Mouse (Mus musculus) heart, embryonic 11.5 days (tissue): ENCODE results near the gene Uqcr11. TPM values are rescaled to one million over a fixed set of nuclear protein-coding genes. Genes with fewer than 3 reads are reported as not detected.

Experiments
- ATAC-seq: fragments of 200-750 bp; cut with Nextera tagmentation; replicated peaks from 2 replicates; pipeline ENCODE4 v1.8.0; 2017; ENCODE audit warnings: moderate library complexity; ENCODE audit not compliant: insufficient number of reproducible peaks, low FRiP score, low TSS enrichment
- H3K27ac ChIP-seq: fragments of 300-500 bp; sonication (generic); 2 replicates; pipeline ENCODE4 v1.5.1; 2014; ENCODE audit warnings: mild to moderate bottlenecking, low read depth, low read length
- H3K27me3 ChIP-seq: fragments of 300-500 bp; sonication (generic); 2 replicates; pipeline ENCODE4 v1.6.1; 2014; ENCODE audit warnings: mild to moderate bottlenecking, low read length, mixed read lengths; ENCODE audit not compliant: control insufficient read depth, insufficient read depth
- H3K36me3 ChIP-seq: fragments of 300-500 bp; sonication (generic); 2 replicates; pipeline ENCODE4 v1.6.1; 2014; ENCODE audit warnings: mild to moderate bottlenecking, low read length, moderate library complexity, mixed read lengths; ENCODE audit not compliant: control insufficient read depth, insufficient read depth
- H3K4me1 ChIP-seq: fragments of 300-500 bp; sonication (generic); 2 replicates; pipeline ENCODE4 v1.6.1; 2014; ENCODE audit warnings: low read length; ENCODE audit not compliant: control insufficient read depth, insufficient read depth
- H3K4me2 ChIP-seq: fragments of 300-500 bp; sonication (generic); 2 replicates; pipeline ENCODE4 v1.6.1; 2014; ENCODE audit warnings: mild to moderate bottlenecking, moderate library complexity
- H3K4me3 ChIP-seq: fragments of 300-500 bp; sonication (generic); 2 replicates; pipeline ENCODE4 v1.5.1; 2014; ENCODE audit warnings: low read depth, low read length
- H3K9ac ChIP-seq: fragments of 300-500 bp; sonication (generic); 2 replicates; pipeline ENCODE4 v1.6.1; 2014; ENCODE audit warnings: mild to moderate bottlenecking, low read depth, low read length, moderate library complexity
- H3K9me3 ChIP-seq: fragments of 300-500 bp; sonication (generic); replicated peaks from 2 replicates; pipeline ENCODE4 v1.6.1; 2016; ENCODE audit warnings: low read length; ENCODE audit not compliant: control insufficient read depth
- WGBS: fragments of 180-500 bp; shearing (Covaris S2); extraction: QIAGEN DNeasy Blood & Tissue Kit; methylation state at CpG from one replicate; pipeline ENCODE4 v1.1.7; 2014; ENCODE audit not compliant: insufficient replicate concordance; 5-methylcytosine and 5-hydroxymethylcytosine counted together
- polyA plus RNA-seq: library from polyadenylated mRNA; unstranded; fragments of >200 nt; fragmentation: Nextera tagmentation; extraction: Ambion mirVana; gene quantifications from 2 replicates; pipeline ENCODE4 v1.2.1, GENCODE M21; 2014

Gene Uqcr11
- polyA plus RNA-seq, 1 experiment from 2014 or later, result 1,161 TPM

DNA sequence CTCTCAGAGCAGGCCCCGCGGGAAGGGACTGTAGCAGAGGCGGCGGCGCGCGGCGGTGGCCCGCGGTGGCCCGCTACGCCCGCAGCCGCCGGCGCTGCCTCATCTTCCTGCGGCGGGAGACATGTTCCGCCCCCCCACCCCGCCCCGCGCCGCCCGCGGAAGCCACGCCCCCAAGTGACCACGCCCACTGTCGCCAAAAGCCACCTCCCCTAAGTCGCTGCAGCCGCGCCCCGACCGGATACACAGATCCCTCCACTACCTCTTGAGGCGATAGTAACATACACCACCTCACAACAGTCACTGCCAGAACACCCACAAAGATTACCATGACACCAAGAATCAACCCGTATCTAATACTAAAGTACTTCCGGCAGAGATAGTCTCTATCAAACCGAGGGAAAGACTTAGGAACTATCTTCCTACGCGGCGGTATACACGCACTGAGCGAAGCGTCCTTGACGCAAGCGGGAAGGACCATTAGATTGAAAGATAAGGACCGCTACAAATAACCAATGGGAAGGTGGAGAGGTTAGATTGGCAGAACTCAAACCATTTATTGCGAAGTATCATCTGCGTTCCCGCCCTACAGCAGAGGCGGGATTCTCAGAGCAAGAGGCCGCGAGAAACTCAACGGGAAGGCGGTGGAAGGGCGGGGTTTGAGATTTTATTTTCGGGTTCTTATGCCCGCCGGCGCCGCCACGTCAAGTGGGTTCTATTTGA, 27.0 kb upstream of the Uqcr11 start, which contains the start of gene Tcf3:
Gene Tcf3, minus strand, starts transcription at position 135 of the 720 bp plus-strand sequence.
- H3K9ac ChIP-seq, result peak within 1 kb of the TSS; percentile 99
- ATAC-seq, result peak; percentile 84
- H3K4me3 ChIP-seq, result peak within 1 kb of the TSS; percentile 92
- peaks cover 6% of the 10 kb centered on the region for H3K36me3 ChIP-seq
- H3K27me3 ChIP-seq, result peaks cover 4% of the 10 kb centered on the region
- H3K9me3 ChIP-seq, result no peaks in the 10 kb centered on the region
- H3K4me2 ChIP-seq, result peak within 1 kb of the TSS; percentile 82
- peaks cover 16% of the 10 kb centered on the region; the same call in 1 of the 2 replicates for H3K4me1 ChIP-seq
- H3K27ac ChIP-seq, result peak within 1 kb of the TSS; percentile 84
- under 1% methylated on average over 51 of the region's 61 CpGs for WGBS

DNA sequence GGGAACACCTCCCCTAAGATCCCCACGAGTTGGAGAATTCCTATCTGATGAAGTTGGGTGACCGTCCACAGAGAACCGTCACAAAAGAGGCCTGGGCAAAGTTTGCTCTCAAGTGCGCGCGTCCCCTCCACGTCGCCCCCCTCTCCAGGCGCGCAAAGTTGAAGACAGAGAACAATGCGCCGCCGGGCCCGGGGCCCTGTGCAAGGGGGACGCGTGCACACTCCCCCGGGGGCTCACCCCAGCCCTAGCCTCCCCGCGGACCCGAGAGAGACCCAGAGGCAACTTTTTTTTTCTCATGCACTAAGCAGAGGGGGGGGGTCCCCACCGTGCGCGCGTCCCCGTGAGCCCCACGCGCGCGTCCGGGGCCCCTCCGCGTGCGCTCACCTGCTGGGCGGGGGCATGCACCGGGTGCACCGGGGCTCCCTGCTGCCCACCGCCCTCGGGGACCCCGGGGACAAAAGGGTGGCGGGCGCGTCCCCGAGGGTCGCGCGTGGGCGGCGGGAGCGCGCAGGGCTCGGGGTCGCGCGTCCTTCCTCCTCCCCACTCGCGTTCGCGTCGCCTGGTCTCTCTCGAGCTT, 26.4 kb upstream of the Uqcr11 start:
- Histone ChIP-seq H3K27me3 (no peaks in the 10 kb centered on the region; the same call in 1 of the 2 replicates), H3K36me3 (peaks cover 9% of the 10 kb centered on the region), H3K9me3 (no peaks in the 10 kb centered on the region), H3K4me1 (peaks cover 16% of the 10 kb centered on the region; the same call in 1 of the 2 replicates), H3K9ac (peak overlapping the region; percentile 99), H3K4me3 (peak overlapping the region; percentile 92), H3K4me2 (peak overlapping the region; percentile 82), H3K27ac (peak overlapping the region; percentile 84)
- ATAC-seq, result no peak
- WGBS, result under 1% methylated on average over 48 of the region's 60 CpGs

DNA sequence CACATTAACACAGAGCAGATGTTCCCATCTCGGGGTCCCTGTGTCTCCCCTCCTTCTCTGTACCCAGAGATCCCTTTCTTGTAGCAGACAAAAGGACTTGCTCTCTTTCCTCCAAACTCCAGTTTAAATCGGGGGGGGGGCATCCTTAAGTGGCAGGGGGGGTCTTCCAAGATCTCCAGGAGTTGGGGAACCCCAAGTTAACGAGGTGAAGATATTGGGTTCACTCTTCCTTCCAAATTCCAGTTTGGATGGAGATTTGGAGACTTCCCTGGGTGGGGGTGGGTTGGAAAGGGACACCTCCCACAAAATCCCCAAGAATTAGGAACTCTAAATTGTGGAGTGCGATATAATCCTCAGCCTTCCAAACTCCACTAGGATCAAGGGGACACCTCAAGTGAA, 25.8 kb upstream of the Uqcr11 start:
- no peak for ATAC-seq
- no peaks in the 10 kb centered on the region; the same call in 1 of the 2 replicates for H3K27me3 ChIP-seq
- peak overlapping the region; percentile 82 for H3K4me2 ChIP-seq
- peak overlapping the region; percentile 99 for H3K9ac ChIP-seq
- 4% methylated on average over 4 of the region's 4 CpGs for WGBS
- peak overlapping the region; percentile 84 for H3K27ac ChIP-seq
- peaks cover 14% of the 10 kb centered on the region for H3K36me3 ChIP-seq
- H3K4me1 ChIP-seq, result peaks cover 16% of the 10 kb centered on the region; the same call in 1 of the 2 replicates
- H3K4me3 ChIP-seq, result peak overlapping the region; percentile 92
- no peaks in the 10 kb centered on the region for H3K9me3 ChIP-seq

- Histone ChIP-seq H3K4me1 (peaks cover 16% of the 10 kb centered on the region; the same call in 1 of the 2 replicates), H3K9me3 (no peaks in the 10 kb centered on the region), H3K9ac (peak overlapping the region; percentile 99), H3K4me3 (peak overlapping the region; percentile 92), H3K36me3 (peaks cover 20% of the 10 kb centered on the region), H3K4me2 (peak overlapping the region; percentile 82), H3K27ac (peak overlapping the region; percentile 84; the same call in 1 of the 2 replicates), H3K27me3 (no peaks in the 10 kb centered on the region; the same call in 1 of the 2 replicates)
- WGBS, result 33% methylated on average over 11 of the region's 16 CpGs
- no peak for ATAC-seq
These were observed 25.1 kb upstream of the Uqcr11 start for GRCm38 (mm10) chr10:80431570-80432386.

GRCm38 (mm10) chr10:80430375-80430980, 23.8 kb upstream of the Uqcr11 start:
- Histone ChIP-seq H3K4me3 (no peak overlapping the region), H3K27ac (no peak overlapping the region), H3K9ac (no peak overlapping the region), H3K9me3 (no peaks in the 10 kb centered on the region; the same call in 1 of the 2 replicates), H3K4me2 (no peak overlapping the region), H3K36me3 (peaks cover 33% of the 10 kb centered on the region), H3K27me3 (no peaks in the 10 kb centered on the region), H3K4me1 (peaks cover 9% of the 10 kb centered on the region; the same call in 1 of the 2 replicates)
- WGBS, result 76% methylated on average over 7 of the region's 8 CpGs
- ATAC-seq, result no peak

GRCm38 (mm10) chr10:80429800-80430199, 23.2 kb upstream of the Uqcr11 start:
- peaks cover 39% of the 10 kb centered on the region for H3K36me3 ChIP-seq
- H3K9me3 ChIP-seq, result peaks cover 4% of the 10 kb centered on the region; the same call in 1 of the 2 replicates
- 86% methylated on average over 8 of the region's 8 CpGs for WGBS
- H3K9ac ChIP-seq, result no peak overlapping the region
- H3K27me3 ChIP-seq, result no peaks in the 10 kb centered on the region
- no peak for ATAC-seq
- peaks cover 9% of the 10 kb centered on the region; the same call in 1 of the 2 replicates for H3K4me1 ChIP-seq
- H3K4me2 ChIP-seq, result no peak overlapping the region
- no peak overlapping the region for H3K27ac ChIP-seq
- H3K4me3 ChIP-seq, result no peak overlapping the region

DNA sequence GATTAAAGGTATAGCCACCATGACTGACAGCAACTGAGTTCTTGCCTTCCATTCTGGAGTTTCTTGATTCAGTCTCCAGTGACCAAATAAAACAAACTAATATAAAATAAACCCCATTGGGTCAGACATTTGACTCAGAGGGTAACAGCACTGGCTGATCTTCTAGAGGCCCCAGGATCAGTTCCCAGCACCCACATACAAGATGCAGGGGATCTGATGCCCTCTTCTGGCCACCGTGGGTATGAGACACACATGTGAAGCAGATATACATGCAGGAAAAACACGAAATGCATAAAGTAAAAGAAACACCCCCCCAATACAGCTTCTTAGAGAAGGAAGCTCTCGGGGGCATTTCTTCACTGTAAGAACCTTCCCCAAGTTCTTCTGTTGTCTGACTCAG, 18.4 kb upstream of the Uqcr11 start:
- no peaks in the 10 kb centered on the region for H3K27me3 ChIP-seq
- 96% methylated on average over 3 of the region's 3 CpGs for WGBS

DNA sequence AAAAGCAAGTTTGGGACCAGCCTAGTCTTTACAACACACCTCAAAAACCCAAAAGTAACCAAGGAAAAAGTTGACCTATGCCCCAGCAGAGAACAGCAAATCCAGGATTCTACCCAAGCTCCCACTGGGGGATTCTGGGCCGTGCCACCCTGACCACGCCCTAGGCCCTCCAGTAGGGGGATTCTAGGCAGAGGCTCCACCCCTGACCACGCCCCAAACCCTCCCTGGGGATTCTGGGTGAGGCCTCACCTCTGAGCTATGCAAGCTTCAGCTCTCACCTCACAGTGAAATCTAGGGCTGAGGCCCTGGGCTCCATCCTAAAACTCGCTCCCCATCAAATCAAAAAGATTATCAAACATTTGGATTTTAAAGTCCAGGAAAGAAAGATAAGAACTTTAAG, 16.9 kb upstream of the Uqcr11 start:
- Histone ChIP-seq H3K4me1 (peaks cover 8% of the 10 kb centered on the region), H3K27me3 (no peaks in the 10 kb centered on the region), H3K36me3 (peaks cover 67% of the 10 kb centered on the region), H3K9me3 (peaks cover 4% of the 10 kb centered on the region; the same call in 1 of the 2 replicates), H3K9ac (no peak overlapping the region), H3K4me2 (no peak overlapping the region), H3K27ac (no peak overlapping the region; the same call in 1 of the 2 replicates), H3K4me3 (no peak overlapping the region)
- WGBS, result 53% methylated on average over 4 of the region's 4 CpGs
- ATAC-seq, result peak; percentile 44

More for the DNA sequence above, 18.4 kb upstream of the Uqcr11 start:
- no peak for ATAC-seq
- H3K9me3 ChIP-seq, result peaks cover 4% of the 10 kb centered on the region; the same call in 1 of the 2 replicates
- no peak overlapping the region for H3K4me2 ChIP-seq
- H3K27ac ChIP-seq, result no peak overlapping the region
- no peak overlapping the region for H3K4me3 ChIP-seq
- H3K36me3 ChIP-seq, result peaks cover 59% of the 10 kb centered on the region
- 0 out of 2 replicates have a peak, but pooled peaks cover 2% of the 10 kb centered on the region for H3K4me1 ChIP-seq
- no peak overlapping the region for H3K9ac ChIP-seq
